Mouse (Mus musculus) brain, embryonic 18.5 days (tissue): Measurements from ENCODE around the gene Xrra1.
"Not testable (repeated sequence)": the region's sequence is repeated elsewhere in the genome, so short reads cannot be mapped to it uniquely, and the experiment has no call there.

Experiments
- DNase-seq: peaks from one replicate; pipeline ENCODE4 v3.0.0-alpha.2; 2012; ENCODE audit warnings: low read depth, low spot score

Gene Xrra1

GRCm38 (mm10) chr7:99953442-99954098 lies 94.7 kb downstream of the Xrra1 start:
- no peak for DNase-seq

- DNase-seq, result no peak
Measured at GRCm38 (mm10) chr7:99954212-99954611, 95.3 kb downstream of the Xrra1 start.

DNA sequence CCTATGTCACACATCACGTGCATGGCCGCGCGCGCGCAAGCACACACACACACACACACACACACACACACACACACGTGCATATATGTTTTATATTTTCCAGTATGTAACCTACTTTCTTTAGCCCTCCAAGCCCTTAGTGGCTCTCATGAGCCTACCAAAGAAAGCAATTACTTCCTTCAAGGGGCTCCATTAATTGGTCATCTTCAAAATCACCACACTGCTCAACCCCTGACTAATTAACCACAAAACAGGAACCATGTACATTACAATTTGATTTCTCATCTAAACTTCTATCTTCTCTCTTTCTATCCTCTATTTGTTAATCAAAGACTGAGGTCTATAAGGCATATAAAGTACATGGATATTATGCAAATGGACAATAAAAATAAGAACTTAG lies 97.2 kb downstream of the Xrra1 start:
- DNase-seq, result no peak

DNA sequence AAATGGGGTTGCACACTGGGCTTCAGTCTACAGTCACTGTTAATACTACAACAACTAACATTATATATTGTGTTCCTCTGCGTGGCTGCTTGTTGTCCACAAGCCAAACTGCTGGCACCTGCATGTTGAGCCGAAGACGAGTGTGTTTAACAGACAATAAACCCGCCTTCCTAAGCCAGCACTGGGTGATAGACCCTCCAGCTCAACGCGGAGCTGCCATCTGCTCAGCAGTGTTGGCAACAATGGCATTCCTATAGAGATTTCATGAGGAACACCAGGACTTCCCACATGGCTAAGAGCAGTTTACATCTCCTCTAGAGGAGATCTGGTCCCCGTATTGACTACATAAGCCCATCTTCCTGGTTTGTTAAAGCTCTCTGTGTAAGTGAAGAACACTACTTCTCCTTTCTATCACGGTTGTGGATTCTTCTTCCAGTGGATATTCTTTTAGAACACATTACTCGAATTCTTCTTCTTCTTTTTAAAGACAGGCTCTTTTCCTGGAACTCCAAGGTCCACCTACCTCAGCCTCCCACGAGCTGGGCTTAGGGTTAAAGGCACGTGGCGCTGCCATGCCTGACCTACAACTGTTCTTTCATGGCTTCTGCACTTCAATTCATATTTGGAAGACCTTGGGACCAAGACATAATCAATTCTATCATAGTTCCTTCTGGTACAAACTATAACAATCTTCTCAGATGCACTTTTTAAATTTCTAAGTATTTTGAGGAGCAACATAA lies 98.5 kb downstream of the Xrra1 start:
- DNase-seq, result no peak

DNA sequence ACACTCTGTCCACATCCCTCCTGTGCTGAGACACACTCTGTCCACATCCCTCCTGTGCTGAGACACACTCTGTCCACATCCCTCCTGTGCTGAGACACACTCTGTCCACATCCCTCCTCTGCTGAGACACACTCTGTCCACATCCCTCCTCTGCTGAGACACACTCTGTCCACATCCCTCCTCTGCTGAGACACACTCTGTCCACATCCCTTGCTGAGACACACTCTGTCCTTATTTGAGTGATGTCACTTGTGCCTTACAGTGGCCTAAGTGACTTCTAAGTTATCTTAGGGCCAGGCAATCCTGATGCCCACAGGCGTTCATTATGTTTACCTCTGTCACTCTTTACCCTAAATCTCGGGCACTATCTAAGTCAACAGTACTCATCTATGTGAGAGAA lies 101.7 kb downstream of the Xrra1 start:
- DNase-seq, result not testable (repeated sequence)

DNA sequence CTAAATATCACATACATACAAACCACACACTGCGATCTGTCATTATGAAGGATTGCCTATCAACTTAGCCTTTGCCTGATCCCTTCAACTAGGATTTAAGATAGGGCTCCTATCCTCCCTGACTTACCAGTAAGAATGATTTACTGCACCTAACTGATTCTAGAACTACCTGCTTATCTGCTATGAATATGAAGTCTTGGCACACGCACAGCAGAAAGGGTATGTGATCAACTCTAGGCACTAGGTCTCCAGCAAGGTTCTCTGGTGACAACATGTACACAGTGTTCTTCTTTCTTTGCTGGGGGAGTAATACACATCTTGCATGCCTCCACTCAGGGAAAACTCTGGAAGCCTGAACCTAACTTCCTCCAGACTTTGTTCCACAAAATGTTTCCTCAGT lies 102.6 kb downstream of the Xrra1 start:
- DNase-seq, result no peak

- DNase-seq, result no peak
Measured at GRCm38 (mm10) chr7:99962536-99963236, 103.8 kb downstream of the Xrra1 start.

DNA sequence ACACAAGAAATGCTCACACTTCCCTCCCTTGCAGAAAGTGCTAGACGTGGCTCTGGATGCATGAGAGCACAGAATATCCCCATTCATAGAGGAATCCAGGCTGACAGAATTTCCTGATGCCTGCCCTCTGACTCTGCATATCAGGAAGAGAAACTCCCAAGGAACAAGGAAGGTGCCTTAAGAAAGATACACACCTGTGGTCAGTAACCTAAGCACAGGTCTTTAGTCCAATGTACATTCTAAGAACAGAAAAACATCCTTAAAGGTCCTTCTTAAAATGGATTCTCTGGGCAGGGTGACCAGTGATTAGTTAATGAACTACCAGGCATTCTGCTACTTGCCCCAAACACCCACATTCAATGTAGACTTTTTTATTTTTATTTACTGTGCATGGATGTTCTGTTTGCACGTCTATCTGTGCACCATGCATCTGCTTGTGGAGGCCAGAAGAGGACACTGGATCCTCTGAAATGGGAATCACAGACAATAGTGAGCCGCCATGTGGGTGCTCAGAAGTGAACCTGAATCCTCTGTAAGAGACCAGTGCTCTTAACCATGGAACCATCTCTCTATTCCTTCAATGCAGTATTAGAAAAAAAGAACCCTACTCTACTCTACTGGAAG lies 104.4 kb downstream of the Xrra1 start:
- no peak for DNase-seq

- peak; percentile 67 for DNase-seq
Measured at GRCm38 (mm10) chr7:99965020-99965841, 106.3 kb downstream of the Xrra1 start.

DNA sequence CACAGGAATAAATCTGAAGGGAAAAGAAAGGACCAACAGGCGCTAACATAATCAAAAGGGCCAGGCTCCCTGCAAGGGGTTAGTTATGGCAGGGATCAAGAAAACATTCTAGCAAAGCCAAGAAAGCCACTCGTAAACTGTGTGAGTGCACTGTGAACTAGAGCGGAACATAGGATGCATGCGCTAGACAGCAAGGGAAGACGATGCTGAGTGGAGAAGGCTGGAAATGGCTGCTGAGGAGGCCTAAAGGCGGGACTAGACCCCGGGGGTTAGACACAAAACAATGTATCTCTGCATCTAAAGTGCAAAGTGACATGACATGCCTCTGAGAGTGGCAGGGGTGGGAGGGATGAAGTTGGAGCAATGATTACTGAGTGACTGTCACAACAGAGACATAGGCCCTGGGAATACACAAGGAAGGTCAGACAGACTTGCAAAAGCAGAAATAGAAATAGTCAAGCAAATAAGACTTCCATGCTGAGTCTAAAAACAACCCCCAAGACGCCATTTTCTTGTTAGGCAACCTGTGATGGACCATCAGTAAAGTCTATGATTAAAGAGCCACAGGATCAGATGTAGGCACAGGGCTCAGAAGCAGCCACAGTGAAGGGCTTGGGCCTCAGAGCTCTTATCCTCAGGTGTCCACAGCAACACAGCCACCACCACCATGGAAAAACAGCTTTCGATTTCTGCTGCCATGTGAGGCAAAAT lies 107.2 kb downstream of the Xrra1 start:
- no peak for DNase-seq
